Mouse (Mus musculus): ENCODE measurements around the gene Kpna1.
"Not testable (repeated sequence)": the region's sequence is repeated elsewhere in the genome, so short reads cannot be mapped to it uniquely, and the experiment has no call there.

Kpna1 gene

GRCm38 (mm10) chr16:35978450-35978849 lies at the start of gene Kpna1:
Gene Kpna1, plus strand, starts transcription at chr16:35978750.
- not testable (repeated sequence) for DNase-seq (ENCODE audit: low spot score in 2 of 2)

GRCm38 (mm10) chr16:35932179-35933055 lies 46.1 kb upstream of the Kpna1 start:
- DNase-seq (ENCODE audit: low spot score in 2 of 2), result no peak

- no peak for DNase-seq (ENCODE audit: low spot score in 2 of 2)
These were observed 45.4 kb upstream of the Kpna1 start for GRCm38 (mm10) chr16:35933181-35933580.

- DNase-seq (ENCODE audit: low spot score in 2 of 2), result peak; percentile 30 to 50
These were observed 40.1 kb upstream of the Kpna1 start, which contains the start of the genes Parp9 and Dtx3l for GRCm38 (mm10) chr16:35938211-35939151. Gene Parp9, plus strand, starts transcription at chr16:35938470. Gene Dtx3l, minus strand, starts transcription at chr16:35939151.

GRCm38 (mm10) chr16:35939261-35939660 lies 39.3 kb upstream of the Kpna1 start:
- DNase-seq (ENCODE audit: low spot score in 2 of 2), result no peak

GRCm38 (mm10) chr16:35939690-35940089 lies 38.9 kb upstream of the Kpna1 start:
- peak; percentile 73 to 82 for DNase-seq (ENCODE audit: low spot score in 2 of 2)

- DNase-seq (ENCODE audit: low spot score in 2 of 2), result peak in 1 of 2 experiments; percentile 29
These were observed 37.2 kb upstream of the Kpna1 start for GRCm38 (mm10) chr16:35941382-35941781.

- no peak for DNase-seq (ENCODE audit: low spot score in 2 of 2)
These were observed 29.3 kb upstream of the Kpna1 start for GRCm38 (mm10) chr16:35949264-35949663.

- DNase-seq (ENCODE audit: low spot score in 2 of 2), result no peak
These were observed 27.3 kb upstream of the Kpna1 start for GRCm38 (mm10) chr16:35951216-35951615.

GRCm38 (mm10) chr16:35952628-35953130 lies 25.9 kb upstream of the Kpna1 start:
- no peak for DNase-seq (ENCODE audit: low spot score in 2 of 2)

- DNase-seq (ENCODE audit: low spot score in 2 of 2), result not testable (repeated sequence)
These were observed 12.6 kb upstream of the Kpna1 start for GRCm38 (mm10) chr16:35965991-35966390.

GRCm38 (mm10) chr16:35966411-35967115 lies 12.0 kb upstream of the Kpna1 start:
- no peak for DNase-seq (ENCODE audit: low spot score in 2 of 2)

GRCm38 (mm10) chr16:35967319-35967718 lies 11.2 kb upstream of the Kpna1 start:
- DNase-seq (ENCODE audit: low spot score in 2 of 2), result no peak

- no peak for DNase-seq (ENCODE audit: low spot score in 2 of 2)
These were observed 10.4 kb upstream of the Kpna1 start for GRCm38 (mm10) chr16:35968149-35968548.

- no peak for DNase-seq (ENCODE audit: low spot score in 2 of 2)
These were observed 4.5 kb upstream of the Kpna1 start for GRCm38 (mm10) chr16:35974021-35974420.

GRCm38 (mm10) chr16:35981363-35981821 lies 2.8 kb downstream of the Kpna1 start:
- DNase-seq (ENCODE audit: low spot score in 2 of 2), result peak; percentile 99 to 100

GRCm38 (mm10) chr16:35982506-35982901 lies 4.0 kb downstream of the Kpna1 start:
- no peak for DNase-seq (ENCODE audit: low spot score in 2 of 2)

- DNase-seq (ENCODE audit: low spot score in 2 of 2), result peak; percentile 92 to 94
These were observed 4.5 kb downstream of the Kpna1 start for GRCm38 (mm10) chr16:35982902-35983516.

GRCm38 (mm10) chr16:35983517-35984101 lies 5.1 kb downstream of the Kpna1 start:
- DNase-seq (ENCODE audit: low spot score in 2 of 2), result peak; percentile 80 to 85

- no peak for DNase-seq (ENCODE audit: low spot score in 2 of 2)
These were observed 5.9 kb downstream of the Kpna1 start for GRCm38 (mm10) chr16:35984471-35984870.

Measured in right cerebral cortex, postnatal 10 days (tissue).